Mouse (Mus musculus) heart, adult 2 months (tissue): ENCODE data around the gene Svop.

Experiments used
- CTCF ChIP-seq: fragments of 200-600 bp; IDR thresholded peaks from 2 replicates; pipeline ENCODE4 v1.8.1; 2022; ENCODE audit warnings: antibody characterized with exemption, mild to moderate bottlenecking, moderate library complexity
- EP300 ChIP-seq: fragments of 200-500 bp; IDR thresholded peaks from 2 replicates; pipeline ENCODE4 v1.6.1; 2011; ENCODE audit warnings: low read depth, low read length, control low read depth; ENCODE audit not compliant: insufficient read depth
- POLR2A ChIP-seq: fragments of 200-500 bp; IDR thresholded peaks from 2 replicates; pipeline ENCODE4 v1.6.1; 2011; ENCODE audit warnings: mild to moderate bottlenecking, low read depth, low read length, control low read depth; ENCODE audit not compliant: insufficient read depth

GRCm38 (mm10) chr5:114138277-114139164, 47.2 kb upstream of the Svop start:
- TF ChIP-seq POLR2A = no peak
- TF ChIP-seq CTCF = no peak
- no peak for TF ChIP-seq EP300
